25 mouse cellular contexts compared by ENCODE assay signal in genomic region chr11:101759530-101759929, GRCm38 (mm10). TPM values are rescaled to one million over a fixed set of nuclear protein-coding genes. Genes with fewer than 3 reads are reported as not detected.
DNase-seq lines count a peak whose midpoint lies in the region; ATAC-seq and TF ChIP-seq lines count a peak whose summit lies in the region.
"Had no signal": no experiment of that assay in that cellular context is flagged by ENCODE, and none has a peak within 500 bp of the region (broad histone marks: within the 10 kb centered on the region; RNA-seq: fewer than 3 reads in every experiment).

No protein-coding gene starts in this region.

- no peak overlapping the region for H3K9ac ChIP-seq in lung, postnatal 0 days (replicated peaks; ENCODE audit: low read depth)
- H3K9ac ChIP-seq: embryonic facial prominence, embryonic 13.5 days; forebrain, embryonic 12.5 days; forebrain, embryonic 15.5 days; hindbrain, embryonic 12.5 days; hindbrain, embryonic 15.5 days had no signal

- TF ChIP-seq EP300 in lung, postnatal 0 days (IDR thresholded peaks at IDR 0.05) = no peak

- peaks cover 30% of the 10 kb centered on the region for H3K36me3 ChIP-seq in lung, postnatal 0 days (ENCODE audit: insufficient read depth, low read length)

- 83% methylated on average over 3 of the region's 3 CpGs for WGBS in lung, postnatal 0 days

- H3K9me3 ChIP-seq in lung, postnatal 0 days (ENCODE audit: low read length) = no peaks in the 10 kb centered on the region
- H3K9me3 ChIP-seq: embryonic facial prominence, embryonic 10.5 days; embryonic facial prominence, embryonic 13.5 days; forebrain, embryonic 12.5 days; forebrain, embryonic 15.5 days; hindbrain, embryonic 12.5 days; hindbrain, embryonic 15.5 days had no signal

- TF ChIP-seq CTCF in lung, postnatal 0 days (IDR thresholded peaks at IDR 0.05) = no peak

- no peak overlapping the region for H3K4me3 ChIP-seq in lung, postnatal 0 days (ENCODE audit: low read depth, low read length)
- H3K4me3 ChIP-seq: embryonic facial prominence, embryonic 10.5 days; embryonic facial prominence, embryonic 13.5 days; erythroblast, embryonic 14.5 days; forebrain, embryonic 12.5 days; forebrain, embryonic 15.5 days; hindbrain, embryonic 12.5 days; hindbrain, embryonic 15.5 days had no signal

- H3K27me3 ChIP-seq in lung, postnatal 0 days (replicated peaks; ENCODE audit: insufficient read depth, low read length) = no peaks in the 10 kb centered on the region
- H3K27me3 ChIP-seq: embryonic facial prominence, embryonic 13.5 days; forebrain, embryonic 12.5 days; forebrain, embryonic 15.5 days; hindbrain, embryonic 12.5 days; hindbrain, embryonic 15.5 days had no signal

- peak; percentile 26 for DNase-seq in lung, postnatal 0 days (ENCODE audit: low spot score)
- no peak for DNase-seq in lung, postnatal 14 days
- DNase-seq in kidney, postnatal 14 days = no peak
- no peak for DNase-seq in adrenal gland, postnatal 10 days
- DNase-seq: adrenal gland, adult 2 months; adrenal gland, postnatal 25 days; cerebellum, adult 11 months; cerebellum, adult 2 months; cerebellum, postnatal 10 days; cerebellum, postnatal 36 days; embryo, embryonic 11 days; gastrocnemius, postnatal 36 days; heart, adult 11 months had no signal

- H3K27ac ChIP-seq in lung, postnatal 0 days (ENCODE audit: low read length) = no peak overlapping the region
- H3K27ac ChIP-seq: embryonic facial prominence, embryonic 10.5 days; embryonic facial prominence, embryonic 13.5 days; forebrain, embryonic 12.5 days; forebrain, embryonic 15.5 days; hindbrain, embryonic 12.5 days; hindbrain, embryonic 15.5 days had no signal

- no peak for ATAC-seq in lung, postnatal 0 days
- peak; percentile 95 for ATAC-seq in megakaryocyte, adult 5-6 weeks (ENCODE audit: poor library complexity, severe bottlenecking)
- ATAC-seq in neutrophil, adult 5-6 weeks (ENCODE audit: extremely low read depth, insufficient number of reproducible peaks, low FRiP score, poor library complexity, severe bottlenecking) = peak; percentile 58; the same call in 1 of the 2 replicates
- ATAC-seq: CD4-positive, CD25-positive, alpha-beta regulatory T cell, adult 4 months; forebrain, embryonic 15.5 days had no signal

- no peak overlapping the region for H3K4me2 ChIP-seq in lung, postnatal 0 days (replicated peaks; ENCODE audit: low read depth, low read length)
- H3K4me2 ChIP-seq: embryonic facial prominence, embryonic 13.5 days; forebrain, embryonic 12.5 days; forebrain, embryonic 15.5 days; heart, embryonic 11.5 days; hindbrain, embryonic 12.5 days; hindbrain, embryonic 15.5 days had no signal

- no peaks in the 10 kb centered on the region for H3K4me1 ChIP-seq in lung, postnatal 0 days (ENCODE audit: insufficient read depth, low read depth, low read length)
- H3K4me1 ChIP-seq: embryonic facial prominence, embryonic 10.5 days; embryonic facial prominence, embryonic 13.5 days; forebrain, embryonic 12.5 days; forebrain, embryonic 15.5 days; hindbrain, embryonic 12.5 days had no signal

RNA-seq across cellular contexts. Expression of gene Etv4, which starts 25.6 kb away (rescaled TPM):
- 1.2 TPM in 2 replicates for polyA plus RNA-seq in lung, postnatal 0 days (2015; fragmentation: Nextera tagmentation; extraction: Ambion mirVana)
- not detected in 2 replicates for total RNA-seq in megakaryocyte, adult 5-6 weeks (2015)
- not detected in 2 replicates for total RNA-seq in megakaryocyte, adult 5-6 weeks (2017)
- not detected in 2 replicates for total RNA-seq in neutrophil, adult 5-6 weeks (2017)
- 1 to 10 TPM; 3.2 to 3.9 TPM for total RNA-seq in adrenal gland, postnatal 10 days (2021)
- total RNA-seq: hematopoietic stem cell, adult 5-6 weeks had no signal
- polyA plus RNA-seq: CD4-positive, CD25-positive, alpha-beta regulatory T cell, adult 4 months; erythroblast, embryonic 14.5 days had no signal

RNA-seq across cellular contexts. Expression of gene Dhx8, which starts 26.8 kb away (rescaled TPM):
- polyA plus RNA-seq in lung, postnatal 0 days (2015; fragmentation: Nextera tagmentation; extraction: Ambion mirVana) = 16.4 and 20.3 TPM in 2 replicates
- total RNA-seq in megakaryocyte, adult 5-6 weeks (2015) = 18.5 and 18.8 TPM in 2 replicates
- 36.9 and 39.1 TPM in 2 replicates for total RNA-seq in megakaryocyte, adult 5-6 weeks (2017)
- total RNA-seq in neutrophil, adult 5-6 weeks (2017) = 60.8 and 61.8 TPM in 2 replicates
- 10 to 100 TPM; 23.6 to 24.4 TPM for total RNA-seq in adrenal gland, postnatal 10 days (2021)
